Mouse (Mus musculus) forebrain, embryonic 16.5 days (tissue): ENCODE results near the gene Ubap2. TPM values are rescaled to one million over a fixed set of nuclear protein-coding genes. Genes with fewer than 3 reads are reported as not detected.

Experiments used
- ATAC-seq: fragments of 200-750 bp; cut with Nextera tagmentation; 2 replicates; pipeline ENCODE4 v1.8.0; 2017; ENCODE audit warnings: mild to moderate bottlenecking, moderate library complexity
- H3K27ac ChIP-seq: fragments of 300-500 bp; sonication (generic); 2 replicates; pipeline ENCODE4 v1.5.1; 2014; ENCODE audit warnings: low read length, control low read depth
- H3K27me3 ChIP-seq: fragments of 300-500 bp; sonication (generic); replicated peaks from 2 replicates; pipeline ENCODE4 v1.6.1; 2014; ENCODE audit warnings: low read length; ENCODE audit not compliant: control insufficient read depth, insufficient read depth
- H3K36me3 ChIP-seq: fragments of 300-500 bp; sonication (generic); 2 replicates; pipeline ENCODE4 v1.6.1; 2014; ENCODE audit not compliant: control insufficient read depth, insufficient read depth
- H3K4me1 ChIP-seq: fragments of 300-500 bp; sonication (generic); replicated peaks from 2 replicates; pipeline ENCODE4 v1.6.1; 2014; ENCODE audit warnings: low read length; ENCODE audit not compliant: control insufficient read depth, insufficient read depth
- H3K4me2 ChIP-seq: fragments of 300-500 bp; sonication (generic); 2 replicates; pipeline ENCODE4 v1.6.1; 2014; ENCODE audit warnings: mild to moderate bottlenecking, low read length, control low read depth
- H3K4me3 ChIP-seq: fragments of 300-500 bp; sonication (generic); replicated peaks from 2 replicates; pipeline ENCODE4 v1.5.1; 2014; ENCODE audit warnings: mild to moderate bottlenecking, low read length, control low read depth
- H3K9ac ChIP-seq: fragments of 300-500 bp; sonication (generic); replicated peaks from 2 replicates; pipeline ENCODE4 v1.6.1; 2014; ENCODE audit warnings: low read depth, low read length, control low read depth
- H3K9me3 ChIP-seq: fragments of 300-500 bp; sonication (generic); 2 replicates; pipeline ENCODE4 v1.6.1; 2016; ENCODE audit warnings: low read length; ENCODE audit not compliant: control insufficient read depth
- WGBS: fragments of 180-500 bp; shearing (Covaris S2); extraction: QIAGEN DNeasy Blood & Tissue Kit; methylation state at CpG from one replicate; pipeline ENCODE4 v1.1.7; 2014; 5-methylcytosine and 5-hydroxymethylcytosine counted together
- polyA plus RNA-seq: library from polyadenylated mRNA; unstranded; fragments of >200 nt; fragmentation: Nextera tagmentation; extraction: Ambion mirVana; gene quantifications from 2 replicates; pipeline ENCODE4 v1.2.1, GENCODE M21; 2015

The Ubap2 gene
- 62.5 and 63.5 TPM in 2 replicates for polyA plus RNA-seq

DNA sequence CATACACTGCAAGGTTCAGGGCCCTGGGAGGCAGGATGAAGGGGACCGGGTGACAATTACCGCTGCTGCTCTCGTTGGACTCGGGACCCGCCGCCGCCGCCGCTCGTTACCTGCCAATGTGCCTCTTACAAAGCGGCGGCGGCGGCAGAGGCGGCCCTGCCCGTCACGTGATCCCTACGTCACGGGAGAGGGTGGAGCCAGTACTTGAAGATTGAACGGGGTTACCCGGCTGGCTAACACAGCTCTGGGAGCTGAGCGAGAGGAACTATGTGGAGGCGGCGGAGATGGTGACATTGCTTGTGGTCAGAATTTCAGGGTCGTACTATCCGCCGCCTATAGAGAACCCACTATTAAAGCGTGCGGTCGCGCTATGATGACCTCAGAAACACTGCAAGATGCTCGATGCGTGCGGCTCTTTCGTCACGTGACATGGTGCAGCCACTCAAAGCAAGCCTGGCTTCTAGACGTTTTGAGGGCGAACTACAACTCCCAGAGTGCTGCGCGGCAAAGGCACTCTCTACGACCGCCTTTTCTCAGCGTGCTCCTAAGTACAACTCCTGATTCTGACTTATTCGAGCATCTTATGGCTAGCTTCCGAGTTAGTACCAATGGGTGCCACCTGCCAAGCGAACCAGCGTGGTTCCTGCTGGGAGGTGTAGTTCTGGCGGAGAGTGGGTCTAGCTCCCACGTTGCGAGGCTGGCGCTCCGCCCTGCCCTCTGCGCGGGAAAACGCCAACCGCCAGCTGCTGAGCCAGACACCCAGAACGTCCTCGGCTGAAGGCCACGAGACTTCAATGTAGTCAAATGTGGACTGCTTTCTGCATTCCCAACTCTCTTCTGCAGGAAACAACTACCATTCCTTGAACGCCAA lies at the start of gene Ubap2:
TSS of gene Ubap2 (minus strand) at position 165 of the 871 bp plus-strand sequence.
- ATAC-seq = peak; percentile 98
- Histone ChIP-seq H3K36me3 (no peaks in the 10 kb centered on the region), H3K4me3 (peak within 1 kb of the TSS; percentile 80), H3K9ac (peak within 1 kb of the TSS; percentile 84), H3K27ac (peak within 1 kb of the TSS; percentile 92), H3K4me1 (peaks cover 26% of the 10 kb centered on the region), H3K27me3 (no peaks in the 10 kb centered on the region), H3K9me3 (no peaks in the 10 kb centered on the region), H3K4me2 (peak within 1 kb of the TSS; percentile 86)
- WGBS = under 1% methylated on average over 60 of the region's 60 CpGs

DNA sequence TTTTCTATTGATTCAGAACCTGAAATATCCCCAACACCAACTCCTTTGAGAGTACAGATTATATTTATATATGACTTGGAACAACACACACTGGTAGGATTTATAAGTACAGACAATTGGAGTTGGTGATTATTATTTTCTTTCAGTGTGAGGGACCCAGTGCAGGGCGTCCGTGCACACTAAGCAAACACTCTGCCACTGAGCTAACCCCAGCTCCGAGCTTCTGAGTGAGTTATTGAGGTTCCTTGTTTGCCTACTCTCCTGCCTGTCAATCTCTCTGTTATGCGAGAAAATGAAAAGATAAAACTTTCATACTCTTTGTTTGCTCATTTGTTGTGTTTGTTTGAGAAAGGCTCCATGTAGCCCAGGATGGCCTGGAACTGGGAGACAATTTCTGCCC lies 46.0 kb upstream of the Ubap2 start:
- no peak overlapping the region for H3K4me2 ChIP-seq
- H3K4me1 ChIP-seq = no peaks in the 10 kb centered on the region
- H3K27me3 ChIP-seq = no peaks in the 10 kb centered on the region
- H3K4me3 ChIP-seq = no peak overlapping the region
- H3K36me3 ChIP-seq = no peaks in the 10 kb centered on the region
- no peak for ATAC-seq
- WGBS = 77% methylated on average over 4 of the region's 4 CpGs
- H3K9ac ChIP-seq = no peak overlapping the region
- H3K27ac ChIP-seq = no peak overlapping the region
- no peaks in the 10 kb centered on the region for H3K9me3 ChIP-seq

DNA sequence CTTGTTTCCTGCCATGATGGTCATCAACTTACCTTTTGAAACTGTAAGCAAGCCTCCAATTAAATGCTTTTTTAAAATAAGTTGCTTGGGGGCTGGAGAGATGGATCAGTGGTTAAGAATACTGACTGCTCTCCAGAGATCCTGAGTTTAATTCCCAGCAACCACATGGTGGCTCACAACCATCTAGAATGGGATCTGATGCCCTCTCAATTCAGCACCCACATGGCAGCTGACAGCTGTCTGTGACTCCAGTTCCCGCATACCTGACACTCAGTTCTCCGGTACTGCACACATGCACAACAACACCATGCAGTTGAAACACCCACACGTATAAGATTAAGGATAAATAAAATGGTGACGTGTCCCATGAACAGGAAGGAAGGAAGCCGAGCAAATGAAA lies 43.3 kb upstream of the Ubap2 start:
- Histone ChIP-seq H3K4me3 (no peak overlapping the region), H3K27ac (no peak overlapping the region), H3K36me3 (no peaks in the 10 kb centered on the region), H3K9ac (no peak overlapping the region), H3K4me1 (peaks cover 12% of the 10 kb centered on the region), H3K4me2 (no peak overlapping the region), H3K27me3 (no peaks in the 10 kb centered on the region), H3K9me3 (no peaks in the 10 kb centered on the region)
- ATAC-seq = no peak
- WGBS = 92% methylated on average over 5 of the region's 5 CpGs

GRCm38 (mm10) chr4:41315173-41315572 lies 40.2 kb upstream of the Ubap2 start:
- peak overlapping the region; percentile 90 for H3K4me2 ChIP-seq
- peak overlapping the region; percentile 89 for H3K9ac ChIP-seq
- no peaks in the 10 kb centered on the region for H3K27me3 ChIP-seq
- peak overlapping the region; percentile 95 for H3K27ac ChIP-seq
- ATAC-seq = 0 out of 2 replicates have a peak, but pooled peaks have one; percentile 2
- peaks cover 8% of the 10 kb centered on the region; the same call in 1 of the 2 replicates for H3K36me3 ChIP-seq
- no peaks in the 10 kb centered on the region for H3K9me3 ChIP-seq
- 59% methylated on average over 8 of the region's 8 CpGs for WGBS
- H3K4me1 ChIP-seq = peaks cover 24% of the 10 kb centered on the region
- peak overlapping the region; percentile 100 for H3K4me3 ChIP-seq

DNA sequence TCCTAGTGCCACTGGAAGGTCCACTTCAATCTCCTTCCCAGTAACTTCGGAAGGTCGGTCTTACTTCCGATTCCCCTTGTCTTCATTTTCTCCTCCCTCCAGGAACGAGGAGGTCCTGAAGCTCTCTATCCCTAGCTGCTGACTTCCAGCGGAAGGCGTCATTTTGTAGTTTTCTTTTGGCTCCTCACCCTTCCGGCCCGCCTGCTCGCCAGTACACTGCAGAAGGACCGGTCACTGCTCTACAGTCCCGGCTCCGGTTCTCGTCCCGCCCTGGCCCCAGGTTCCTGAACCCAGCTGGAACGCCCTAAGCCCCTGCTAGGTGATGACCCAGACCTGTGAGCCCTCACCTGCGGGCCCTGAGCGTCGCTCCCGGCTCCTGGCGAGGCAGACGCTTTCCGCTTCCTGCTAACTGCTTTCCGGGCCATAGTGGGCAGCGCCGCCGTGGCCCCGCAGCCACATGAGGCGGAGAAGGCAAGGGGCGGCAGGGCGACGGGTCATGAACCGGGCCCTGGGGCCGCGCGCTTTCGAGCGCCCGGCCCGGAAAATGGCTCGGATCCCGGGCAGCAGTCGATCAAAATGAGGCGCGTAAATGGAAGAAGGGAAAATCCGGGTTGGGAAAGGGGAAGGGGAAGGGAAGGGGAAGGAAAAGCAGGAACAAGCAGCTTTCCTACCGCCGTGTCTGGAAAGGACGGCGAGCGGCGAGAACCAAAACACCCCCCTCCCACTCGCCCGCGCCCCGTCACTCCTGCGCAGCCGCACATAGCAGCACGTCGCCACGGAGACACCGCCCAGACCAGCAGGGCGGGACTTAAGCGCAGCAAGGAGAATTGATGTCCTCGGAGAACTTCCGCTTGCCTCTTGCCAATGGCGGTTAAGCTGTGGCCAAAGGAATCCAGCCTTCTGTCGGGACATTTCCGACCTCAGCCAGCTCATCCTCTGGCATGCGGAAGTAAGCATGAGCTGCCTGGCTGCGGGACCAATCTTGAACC lies 39.5 kb upstream of the Ubap2 start, which contains the start of gene Dcaf12:
TSS of gene Dcaf12 (minus strand) at position 749 of the 989 bp plus-strand sequence.
- no peaks in the 10 kb centered on the region for H3K27me3 ChIP-seq
- peaks cover 24% of the 10 kb centered on the region for H3K4me1 ChIP-seq
- peak; percentile 98 for ATAC-seq
- H3K9me3 ChIP-seq = no peaks in the 10 kb centered on the region
- H3K4me3 ChIP-seq = peak within 1 kb of the TSS; percentile 100
- H3K9ac ChIP-seq = peak within 1 kb of the TSS; percentile 89
- WGBS = under 1% methylated on average over 70 of the region's 70 CpGs
- peak within 1 kb of the TSS; percentile 90 for H3K4me2 ChIP-seq
- peak within 1 kb of the TSS; percentile 95 for H3K27ac ChIP-seq
- peaks cover 11% of the 10 kb centered on the region for H3K36me3 ChIP-seq

- no peaks in the 10 kb centered on the region for H3K9me3 ChIP-seq
- peak overlapping the region; percentile 90 for H3K4me2 ChIP-seq
- H3K9ac ChIP-seq = peak overlapping the region; percentile 89
- H3K27me3 ChIP-seq = no peaks in the 10 kb centered on the region
- peak overlapping the region; percentile 100 for H3K4me3 ChIP-seq
- H3K4me1 ChIP-seq = peaks cover 24% of the 10 kb centered on the region
- no peak for ATAC-seq
- 15% methylated on average over 14 of the region's 14 CpGs for WGBS
- peak overlapping the region; percentile 95; the same call in 1 of the 2 replicates for H3K27ac ChIP-seq
- H3K36me3 ChIP-seq = peaks cover 11% of the 10 kb centered on the region
These were observed 38.8 kb upstream of the Ubap2 start for GRCm38 (mm10) chr4:41313722-41314121.

GRCm38 (mm10) chr4:41310567-41311563 lies 35.9 kb upstream of the Ubap2 start:
- H3K9ac ChIP-seq = no peak overlapping the region
- no peaks in the 10 kb centered on the region for H3K9me3 ChIP-seq
- H3K4me3 ChIP-seq = no peak overlapping the region
- H3K27me3 ChIP-seq = no peaks in the 10 kb centered on the region
- WGBS = 94% methylated on average over 9 of the region's 9 CpGs
- no peak overlapping the region for H3K4me2 ChIP-seq
- no peak overlapping the region for H3K27ac ChIP-seq
- peaks cover 24% of the 10 kb centered on the region for H3K4me1 ChIP-seq
- H3K36me3 ChIP-seq = peaks cover 11% of the 10 kb centered on the region
- no peak for ATAC-seq

GRCm38 (mm10) chr4:41307406-41307805 lies 32.5 kb upstream of the Ubap2 start:
- H3K9me3 ChIP-seq = no peaks in the 10 kb centered on the region
- 89% methylated on average over 6 of the region's 6 CpGs for WGBS
- peaks cover 10% of the 10 kb centered on the region; the same call in 1 of the 2 replicates for H3K4me1 ChIP-seq
- peaks cover 10% of the 10 kb centered on the region for H3K36me3 ChIP-seq
- H3K27ac ChIP-seq = no peak overlapping the region
- H3K4me2 ChIP-seq = no peak overlapping the region
- no peak overlapping the region for H3K4me3 ChIP-seq
- no peaks in the 10 kb centered on the region for H3K27me3 ChIP-seq
- ATAC-seq = no peak
- H3K9ac ChIP-seq = no peak overlapping the region
